Mouse (Mus musculus) right cerebral cortex, postnatal 10 days (tissue): ENCODE results near the gene Tspan8.

ENCODE experiments used
- DNase-seq, 2 experiments: peaks; one replicate each; pipeline ENCODE4 v3.0.0; 2021; ENCODE audit warnings: low spot score in 2 of 2

Tspan8 gene

GRCm38 (mm10) chr10:115834017-115834416, 17.4 kb downstream of the Tspan8 start:
- DNase-seq: no peak

GRCm38 (mm10) chr10:115846930-115847329, 30.3 kb downstream of the Tspan8 start:
- no peak for DNase-seq

GRCm38 (mm10) chr10:115848511-115848910, 31.9 kb downstream of the Tspan8 start:
- no peak for DNase-seq

- DNase-seq: no peak
Observed at GRCm38 (mm10) chr10:115860210-115860880, 43.7 kb downstream of the Tspan8 start.

- DNase-seq: no peak
Observed at GRCm38 (mm10) chr10:115861967-115862366, 45.3 kb downstream of the Tspan8 start.

GRCm38 (mm10) chr10:115882757-115883156, 66.1 kb downstream of the Tspan8 start:
- no peak for DNase-seq

GRCm38 (mm10) chr10:115891924-115892323, 75.3 kb downstream of the Tspan8 start:
- no peak for DNase-seq

- no peak for DNase-seq
Observed at GRCm38 (mm10) chr10:115892973-115893372, 76.3 kb downstream of the Tspan8 start.

- no peak for DNase-seq
Observed at GRCm38 (mm10) chr10:115894045-115894444, 77.4 kb downstream of the Tspan8 start.

- no peak for DNase-seq
Observed at GRCm38 (mm10) chr10:115896764-115897163, 80.1 kb downstream of the Tspan8 start.

- DNase-seq: no peak
Observed at GRCm38 (mm10) chr10:115897235-115897634, 80.6 kb downstream of the Tspan8 start.
